Mouse (Mus musculus) liver (tissue): Measurements from ENCODE around the gene Chmp6.
A peak's percentile ranks its signal among the peaks of the same experiment; 100 is the strongest.

Experiments
- DNase-seq: peaks from one replicate; pipeline ENCODE4 v3.0.0-alpha.2; 2020; ENCODE audit warnings: mixed read lengths

Chmp6 gene

DNA sequence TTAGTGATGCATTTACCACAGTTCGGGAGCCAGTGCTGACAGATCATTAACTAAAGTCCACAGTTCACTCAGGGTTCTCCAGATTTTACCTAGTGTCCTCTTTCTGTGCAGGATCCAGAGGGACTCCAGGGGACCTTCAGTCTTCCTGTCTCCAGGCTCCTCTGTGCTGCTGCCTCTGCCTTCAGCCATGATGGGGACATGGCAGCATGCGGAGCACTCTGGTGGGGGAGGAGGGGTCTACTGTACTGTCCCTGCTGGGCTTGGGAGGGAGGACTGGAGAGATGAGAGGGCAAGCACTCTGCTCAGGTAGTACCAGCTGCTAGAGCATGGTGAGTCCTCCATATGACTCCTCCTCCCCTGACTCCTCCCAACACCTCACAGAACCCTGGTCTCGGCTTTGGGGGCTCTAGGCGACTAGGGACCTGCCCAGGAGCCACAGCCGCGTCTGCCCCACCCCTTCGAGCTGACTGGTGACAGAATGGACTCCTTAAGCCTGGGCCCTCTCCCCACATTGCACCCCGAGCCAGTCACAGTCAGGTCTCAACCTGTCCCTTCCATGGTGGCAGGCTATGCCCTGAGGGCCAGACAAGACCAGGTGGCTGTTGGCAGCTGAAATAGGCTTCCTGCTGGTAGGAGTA is 26.0 kb downstream of the Chmp6 start:
- no peak for DNase-seq

DNA sequence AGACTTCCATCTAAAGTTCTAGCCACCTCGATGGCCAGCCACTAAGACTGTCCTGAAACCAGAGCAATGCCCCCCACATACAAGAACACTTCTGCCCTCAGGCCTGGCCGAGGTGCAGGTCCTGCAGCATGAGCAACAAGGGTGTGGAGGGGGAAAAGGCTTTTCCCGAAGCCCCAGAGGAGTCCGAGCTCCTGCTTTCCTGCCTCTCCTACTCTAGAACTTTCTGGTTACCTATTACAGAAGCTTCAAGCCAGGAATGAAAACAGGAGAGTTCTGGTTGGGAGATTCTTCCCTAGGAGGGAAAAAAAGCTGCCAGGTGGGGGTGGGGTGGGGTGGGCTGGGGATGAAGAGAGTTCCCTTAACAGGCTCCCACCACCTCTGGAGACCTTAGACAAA is 26.5 kb downstream of the Chmp6 start:
- no peak for DNase-seq

DNA sequence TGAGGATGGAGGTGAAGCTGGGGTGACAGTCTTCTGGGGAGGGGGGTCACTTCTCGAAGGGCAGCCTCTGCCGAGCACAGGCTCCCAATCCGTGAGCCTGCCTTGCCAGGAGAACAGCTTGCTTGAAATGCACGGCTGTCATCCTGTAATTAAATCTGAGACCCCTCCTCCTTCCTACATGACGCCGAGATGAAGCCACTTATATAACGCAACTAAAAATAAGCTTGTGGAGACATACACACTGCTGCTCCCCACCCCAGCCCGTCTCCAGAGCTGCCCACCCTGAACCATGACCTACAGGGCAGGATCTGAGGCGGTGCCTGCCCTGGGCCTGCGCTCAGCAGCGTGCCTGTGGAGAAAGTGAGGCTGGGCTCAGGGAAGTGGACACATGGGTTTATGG is 26.9 kb downstream of the Chmp6 start:
- DNase-seq: no peak

DNA sequence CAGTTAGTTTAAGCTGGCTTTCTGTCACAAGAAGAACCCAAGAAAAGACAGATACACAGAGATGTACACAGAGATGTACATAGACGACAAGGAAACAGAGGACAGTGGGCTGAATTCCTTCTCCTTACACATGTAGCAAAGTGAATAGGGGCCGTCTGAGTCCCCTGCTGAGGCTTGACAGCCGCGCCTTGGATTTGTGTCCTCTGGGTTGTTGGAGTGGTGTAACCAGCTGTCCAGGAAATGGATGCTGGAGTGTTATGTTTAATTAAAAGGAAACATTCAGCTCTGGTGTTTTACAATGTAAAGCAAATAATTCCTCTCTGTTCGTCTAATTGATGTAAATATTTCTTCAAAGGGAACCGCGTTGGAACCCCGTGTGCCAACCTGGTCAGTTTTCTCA is 28.6 kb downstream of the Chmp6 start:
- no peak for DNase-seq

DNA sequence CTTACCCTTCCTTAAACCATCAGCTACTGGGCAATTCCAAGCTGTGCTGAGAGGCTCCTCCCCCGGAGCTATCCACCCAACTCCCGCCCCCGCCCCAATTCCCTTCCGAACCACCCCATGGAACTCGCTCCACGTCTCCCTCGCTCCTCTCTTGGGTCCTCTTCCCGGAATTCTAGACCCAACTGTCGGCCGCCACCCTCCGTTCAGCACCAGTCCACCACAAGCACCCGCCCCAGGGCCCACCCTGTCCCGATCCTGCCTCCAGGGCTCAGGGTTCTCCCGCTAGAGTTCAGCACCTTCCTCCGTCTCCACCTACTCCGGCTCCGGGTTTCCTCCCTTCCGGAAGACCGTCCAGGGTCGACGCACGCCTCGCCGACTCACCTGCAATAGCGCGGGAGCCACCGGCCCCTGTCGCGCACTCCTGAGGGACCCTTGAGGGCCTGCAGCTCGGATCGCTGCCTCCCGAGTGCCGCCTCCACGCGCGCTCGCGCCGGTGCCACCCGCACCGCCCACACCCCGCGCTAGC is 29.0 kb downstream of the Chmp6 start:
- no peak for DNase-seq

DNA sequence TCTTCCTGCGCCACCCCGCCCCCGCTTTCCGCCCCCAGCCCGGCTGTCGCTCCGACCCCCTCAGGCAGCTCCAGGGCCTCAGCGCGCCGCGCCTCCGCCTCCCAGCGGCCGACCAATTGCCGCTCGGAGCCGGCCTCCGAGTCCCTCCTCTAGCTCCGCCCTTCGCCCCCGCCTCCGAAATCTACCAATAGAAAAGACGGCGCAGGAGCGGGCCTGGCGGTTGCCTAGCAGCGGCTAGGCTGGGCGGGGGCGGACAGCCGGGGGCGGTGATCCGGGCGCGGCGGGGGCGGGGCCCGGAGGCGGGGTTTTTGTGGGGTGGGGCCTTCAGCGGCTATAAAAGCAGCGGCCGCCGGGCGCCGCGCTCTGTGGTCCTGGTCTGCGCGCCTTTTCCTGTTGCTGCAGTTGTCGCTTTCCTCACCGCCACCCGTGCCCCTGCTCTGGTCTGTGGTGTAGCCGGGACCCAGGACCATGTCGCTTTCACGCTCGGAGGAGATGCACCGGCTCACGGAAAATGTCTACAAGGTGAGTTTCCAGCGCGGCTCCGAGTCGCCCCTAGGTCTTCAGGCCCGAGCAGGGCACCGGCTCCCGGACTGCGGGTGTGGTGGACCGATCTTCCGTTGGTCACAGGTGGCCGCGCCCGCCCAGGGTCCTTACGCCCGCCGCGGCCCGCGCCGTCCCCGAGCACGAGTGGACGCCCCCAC is 29.6 kb downstream of the Chmp6 start, which contains the start of gene Baiap2:
Gene Baiap2 (plus strand): TSS at position 37 of the 701 bp plus-strand sequence.
- DNase-seq: peak; percentile 99

DNA sequence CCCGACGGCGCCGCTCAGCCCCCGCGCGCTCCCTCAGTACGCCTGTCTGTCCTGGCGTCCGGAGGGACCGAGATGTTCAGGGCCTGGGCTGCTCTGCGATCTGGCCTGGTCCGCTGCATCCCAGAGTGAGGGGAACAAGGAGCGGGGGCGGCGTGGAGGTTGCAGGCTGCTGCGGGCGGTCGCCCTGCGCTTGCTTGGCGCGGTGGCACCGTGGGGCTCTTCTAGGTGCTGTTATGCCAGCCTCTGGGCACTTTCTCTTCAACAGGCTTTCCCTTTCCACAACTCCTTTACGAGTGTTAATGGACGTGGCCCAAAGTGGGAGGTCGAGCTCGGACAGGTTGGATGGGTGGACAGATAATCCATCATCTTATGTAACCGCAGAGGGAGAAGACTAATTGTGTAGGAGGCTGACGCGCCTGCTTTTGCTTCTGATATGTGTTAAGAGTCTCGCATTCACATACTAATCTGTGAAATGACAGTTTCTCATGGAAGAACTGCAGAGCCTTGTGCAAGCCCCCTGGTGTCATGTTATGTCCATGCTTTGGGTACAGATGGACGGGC is 30.3 kb downstream of the Chmp6 start:
- DNase-seq: no peak

DNA sequence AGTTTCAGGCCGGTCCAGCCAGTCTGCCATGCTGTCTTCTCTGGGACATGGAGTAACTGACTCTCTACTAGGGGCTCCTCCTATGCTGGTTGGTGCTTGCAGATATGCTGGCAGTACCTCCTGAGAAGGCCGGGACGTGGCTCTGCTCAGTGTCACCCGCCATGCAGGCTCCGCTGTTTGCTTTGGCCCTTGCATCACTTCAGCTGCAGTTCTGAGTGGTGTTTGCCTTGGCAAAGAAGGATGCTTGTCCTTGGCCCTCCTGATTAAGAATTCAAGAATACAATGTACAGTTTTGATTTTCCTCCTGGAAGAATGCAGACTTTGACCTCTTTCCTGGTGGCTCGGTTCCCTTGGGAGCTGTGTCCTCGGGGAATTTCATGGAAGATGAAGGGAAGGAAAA is 32.1 kb downstream of the Chmp6 start:
- DNase-seq: no peak

DNA sequence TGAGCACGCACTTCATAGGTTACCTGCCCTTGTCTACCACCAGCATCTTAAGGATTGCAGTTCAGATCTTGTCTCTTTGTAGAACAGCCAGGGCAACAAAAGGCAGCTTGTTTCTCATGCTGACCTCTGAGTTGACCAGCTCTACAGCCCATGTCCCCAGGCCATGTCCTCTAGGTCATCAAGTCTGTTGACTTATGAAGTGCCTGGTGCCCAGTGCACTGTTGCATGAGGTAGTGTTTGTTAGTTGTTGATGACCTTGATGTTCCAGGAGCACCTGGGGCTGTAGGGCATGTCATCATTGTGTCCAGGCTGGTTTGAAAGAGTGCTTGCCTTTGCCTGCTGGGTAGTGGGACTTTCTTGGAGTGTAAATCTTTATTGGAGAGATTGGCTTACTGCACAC is 34.2 kb downstream of the Chmp6 start:
- DNase-seq: no peak

DNA sequence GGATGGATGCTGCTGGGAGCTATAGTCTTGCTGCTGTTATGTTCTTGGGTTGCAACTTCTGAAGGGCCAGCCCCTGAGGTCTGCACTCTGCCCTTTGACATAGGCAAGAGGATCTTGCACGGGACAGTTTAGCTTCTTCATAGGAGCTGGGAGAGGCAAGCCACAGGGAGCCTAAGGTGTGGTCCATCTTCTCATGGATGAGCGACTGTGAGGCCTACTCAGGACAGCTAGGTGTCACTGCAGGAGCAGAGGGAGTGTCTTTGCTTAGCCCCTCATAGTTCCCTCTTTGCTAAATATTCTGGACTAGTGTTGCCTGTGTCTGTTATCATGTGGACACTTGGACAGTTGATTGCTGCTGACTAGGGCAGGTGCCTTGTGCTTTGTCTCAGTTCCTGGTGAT is 34.7 kb downstream of the Chmp6 start:
- no peak for DNase-seq

DNA sequence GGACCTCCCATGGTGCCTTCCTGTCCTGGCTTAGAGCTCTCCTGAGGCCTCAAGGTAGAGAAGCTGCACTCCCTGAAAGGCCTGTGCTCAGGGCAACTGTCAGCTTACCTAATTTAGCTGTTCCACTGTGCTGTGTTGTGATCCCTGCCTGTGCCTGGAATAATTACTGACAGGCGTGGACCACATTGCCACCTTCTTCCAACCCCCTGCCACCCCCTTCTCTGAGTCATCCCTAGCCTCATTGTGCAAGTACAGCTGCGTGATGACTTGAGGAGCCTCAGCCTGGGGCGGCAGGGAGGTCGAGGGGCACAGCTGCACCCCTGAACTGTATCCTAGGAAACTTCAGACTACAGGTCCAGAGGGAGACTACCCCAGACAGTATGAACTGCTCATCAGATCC is 35.1 kb downstream of the Chmp6 start:
- no peak for DNase-seq

DNA sequence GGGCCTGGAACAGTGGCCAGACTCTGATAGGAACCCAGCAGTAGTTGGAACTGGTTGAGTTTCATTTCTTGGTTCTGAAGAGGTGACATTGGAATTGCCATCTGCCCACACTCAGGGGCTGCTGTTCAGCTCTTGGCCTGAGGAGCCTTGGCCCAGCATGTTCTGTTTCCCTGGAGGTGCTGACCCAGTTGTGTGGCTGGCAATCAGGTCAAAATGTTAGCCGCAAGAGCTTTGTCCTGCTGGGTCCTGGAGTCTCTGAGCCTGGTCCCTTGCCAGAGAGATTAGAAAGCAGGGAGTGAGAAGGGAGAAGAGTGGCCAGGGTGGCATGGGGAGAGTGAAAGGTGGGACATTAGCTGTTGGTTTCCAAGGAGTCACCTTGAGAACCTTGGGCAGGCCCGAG is 35.6 kb downstream of the Chmp6 start:
- DNase-seq: no peak

DNA sequence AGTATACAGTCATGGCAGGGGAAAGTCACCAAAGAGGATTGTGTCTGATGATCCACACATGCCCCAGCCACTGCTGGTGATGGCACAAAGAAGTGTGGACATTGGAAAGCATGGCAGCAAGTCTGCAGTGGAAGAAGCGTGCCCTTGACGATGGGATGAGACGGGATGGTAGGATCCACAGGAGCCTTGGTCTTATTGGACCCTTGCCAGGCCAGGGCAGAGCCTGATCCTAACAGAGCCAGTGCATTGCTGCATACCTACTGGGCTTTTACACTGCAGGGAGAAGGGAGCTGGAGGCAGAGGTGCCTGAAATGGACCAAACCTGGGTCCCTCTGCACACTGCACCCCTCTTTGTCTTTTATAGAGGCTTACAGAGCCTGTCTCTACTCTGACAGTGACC is 37.3 kb downstream of the Chmp6 start:
- no peak for DNase-seq

DNA sequence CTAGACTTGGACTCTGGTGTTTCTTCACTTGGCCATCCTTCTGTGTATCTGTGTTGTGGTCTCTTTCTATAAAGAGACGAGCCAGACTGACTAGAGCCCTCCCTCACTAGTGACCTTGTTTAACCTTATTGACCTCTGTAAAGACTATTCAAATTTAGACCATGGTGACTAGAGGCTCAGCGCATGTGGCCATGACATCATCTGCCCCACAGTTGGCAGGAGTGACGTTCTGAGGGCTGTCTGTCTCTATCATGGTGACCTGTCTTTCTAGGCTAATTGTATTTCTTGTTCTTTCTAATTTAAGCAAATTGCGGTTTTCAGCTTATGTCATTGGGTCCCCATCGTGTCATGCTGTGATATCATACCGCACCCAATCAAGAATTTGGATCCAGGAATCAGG is 38.1 kb downstream of the Chmp6 start:
- no peak for DNase-seq

DNA sequence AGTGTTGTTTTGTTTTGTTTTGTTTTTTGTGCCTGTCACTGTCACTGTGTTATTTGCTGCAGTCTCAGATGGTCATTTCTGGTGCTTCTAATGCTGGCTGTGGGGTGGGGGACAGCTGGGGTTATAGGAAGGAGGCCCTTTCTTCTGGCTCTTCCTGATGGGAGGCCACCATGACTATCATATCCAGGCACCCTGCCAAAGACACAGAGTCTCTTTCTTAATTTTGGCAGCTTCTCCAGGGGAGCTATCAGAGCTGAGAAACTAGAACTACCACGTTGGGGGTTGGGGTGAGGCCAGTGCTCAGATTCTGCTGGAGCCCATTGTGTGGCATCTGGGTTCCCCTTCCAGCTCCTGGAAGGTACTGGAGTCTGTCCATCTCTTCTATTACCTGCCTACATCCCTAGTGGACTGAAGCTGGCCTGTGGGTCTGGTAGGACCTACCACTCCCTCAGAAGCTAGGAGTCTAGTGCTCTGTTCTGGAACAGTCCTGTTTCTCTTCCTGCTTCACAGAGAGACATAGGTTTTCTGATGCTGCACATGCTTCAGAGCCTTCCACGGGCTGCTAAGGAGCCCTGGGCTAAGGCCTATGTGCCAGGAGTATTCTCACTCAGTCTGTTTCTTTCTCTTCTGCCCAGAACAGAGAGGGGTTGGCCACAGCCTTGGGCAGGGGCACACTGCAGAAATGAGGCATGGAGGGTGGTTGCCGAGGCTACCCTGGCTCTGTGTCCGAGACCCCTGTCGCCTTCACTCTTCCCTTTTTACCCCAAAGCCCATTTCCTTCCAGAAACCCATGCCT is 39.4 kb downstream of the Chmp6 start:
- no peak for DNase-seq

DNA sequence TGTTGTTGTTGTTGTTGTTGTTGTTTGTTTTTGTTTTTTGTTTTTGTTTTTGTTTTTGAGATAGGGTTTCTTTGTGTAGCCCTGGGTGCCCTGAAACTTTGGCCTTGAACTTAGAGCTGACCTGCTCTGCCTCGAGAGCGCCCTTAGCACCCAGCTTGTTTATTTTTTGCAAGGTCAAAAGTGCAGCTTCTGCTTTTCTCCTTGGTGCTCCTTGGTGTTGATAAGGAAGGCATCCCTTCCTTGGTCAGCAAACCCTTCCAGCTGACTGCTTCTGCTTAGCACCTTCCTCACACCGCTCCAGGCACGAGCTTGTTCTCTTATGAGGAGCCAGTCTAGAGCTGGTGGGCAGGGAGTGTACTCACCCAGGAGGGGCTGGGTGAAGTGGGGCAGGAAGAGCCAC is 41.0 kb downstream of the Chmp6 start:
- DNase-seq: no peak

DNA sequence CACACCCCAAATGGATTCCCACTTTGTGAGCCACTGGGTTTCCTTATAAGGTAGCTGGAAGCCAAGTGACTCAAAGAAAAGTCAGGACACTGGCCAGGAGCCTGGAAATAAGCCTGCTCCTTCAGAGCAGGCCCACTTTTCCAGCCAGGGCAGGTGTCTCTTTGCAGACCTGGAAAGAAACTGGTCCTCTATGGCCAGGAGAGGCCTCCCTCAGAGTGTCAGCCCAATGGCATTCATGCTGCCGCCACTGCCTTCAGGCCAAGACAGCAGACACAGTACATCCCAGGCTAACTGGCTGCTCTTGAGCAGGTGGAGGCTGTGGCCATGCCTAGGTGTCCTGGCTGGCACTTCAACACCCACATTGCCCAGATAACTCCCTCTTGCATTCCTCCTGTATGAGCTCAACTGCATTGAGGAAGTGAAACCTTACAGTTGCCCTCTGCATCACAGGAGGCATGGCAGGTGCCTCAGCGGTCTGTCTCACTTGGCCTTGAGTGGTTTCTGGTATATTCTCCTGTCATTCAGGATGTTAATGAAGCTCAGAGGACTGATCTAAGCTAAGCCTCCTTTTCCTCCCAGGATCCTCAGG is 41.6 kb downstream of the Chmp6 start:
- no peak for DNase-seq

DNA sequence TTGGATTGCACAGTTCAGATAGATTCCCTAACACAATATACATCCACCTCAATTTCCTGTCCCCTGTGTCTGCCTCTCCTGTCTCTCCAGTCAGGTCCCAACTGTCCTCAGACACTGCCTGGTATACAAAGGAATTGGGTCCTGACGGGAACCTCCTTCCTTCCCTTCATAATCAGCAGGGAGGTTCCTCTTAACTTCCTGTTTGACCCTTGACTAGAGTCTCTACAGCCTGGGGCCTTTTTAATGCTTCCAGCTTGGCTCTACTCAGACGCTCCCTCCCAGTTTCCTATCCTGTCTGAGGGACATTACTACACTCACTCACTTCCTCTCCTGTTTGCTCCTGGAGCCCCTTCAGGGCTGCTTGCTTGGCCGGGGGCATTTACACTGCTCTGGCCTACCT is 42.2 kb downstream of the Chmp6 start:
- DNase-seq: no peak

DNA sequence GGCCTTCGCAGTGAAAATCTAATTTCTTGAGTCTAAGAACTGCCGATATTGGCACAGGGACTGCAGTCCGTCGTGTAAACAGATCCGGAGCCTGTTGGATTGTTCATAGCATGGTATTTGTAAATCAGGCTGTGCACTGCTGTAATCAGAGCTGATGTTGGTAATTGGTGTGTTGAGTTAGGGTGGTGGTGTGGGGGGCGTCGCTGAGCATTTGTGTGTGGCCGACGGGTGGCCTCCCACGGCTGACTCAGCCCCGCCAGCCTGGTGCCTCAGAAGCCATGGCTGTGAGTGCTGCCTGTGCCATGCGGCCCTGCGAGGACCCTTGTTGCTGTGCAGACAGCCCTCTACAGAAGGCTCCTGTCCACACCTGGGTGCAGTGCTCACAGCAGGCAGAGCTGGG is 43.3 kb downstream of the Chmp6 start:
- no peak for DNase-seq

DNA sequence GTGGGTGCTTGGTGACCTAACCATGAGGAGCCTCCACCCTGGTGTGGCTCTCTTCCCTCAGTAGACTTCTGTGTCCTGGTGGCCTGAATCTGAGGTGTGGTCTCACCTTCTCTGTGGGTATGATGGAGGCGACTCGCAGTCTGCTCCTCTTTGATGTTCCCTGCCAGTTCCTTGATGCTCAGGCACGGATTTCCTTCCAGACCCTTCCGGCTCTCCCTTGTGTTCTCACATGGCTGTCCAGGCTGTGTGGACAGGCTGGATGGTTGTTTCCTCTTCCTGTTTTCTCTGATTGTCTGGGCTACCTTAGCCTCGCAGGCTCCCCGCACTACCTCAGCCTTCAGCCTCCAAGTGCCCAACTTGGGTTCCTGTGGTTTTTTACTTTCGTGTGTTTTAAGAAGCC is 45.6 kb downstream of the Chmp6 start:
- no peak for DNase-seq

DNA sequence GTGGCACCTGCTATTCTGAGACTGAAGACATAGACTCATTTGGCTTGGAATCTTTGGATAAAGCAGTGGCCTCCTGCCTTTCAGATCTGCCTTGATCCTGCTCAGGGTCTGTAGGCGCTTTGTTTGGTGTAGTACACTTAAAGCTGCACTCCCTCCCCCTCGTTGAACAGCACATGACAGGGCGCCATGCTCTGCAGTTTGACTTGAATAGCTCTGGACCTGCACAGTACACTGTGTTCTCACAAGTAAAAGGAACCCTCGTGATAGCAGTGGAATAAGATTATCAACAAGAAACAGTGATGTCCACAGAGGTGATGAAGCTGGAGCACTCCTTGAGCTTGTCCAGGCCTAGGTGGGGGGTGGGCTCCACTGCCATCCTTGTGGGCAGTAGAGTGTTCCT is 46.5 kb downstream of the Chmp6 start:
- DNase-seq: no peak

DNA sequence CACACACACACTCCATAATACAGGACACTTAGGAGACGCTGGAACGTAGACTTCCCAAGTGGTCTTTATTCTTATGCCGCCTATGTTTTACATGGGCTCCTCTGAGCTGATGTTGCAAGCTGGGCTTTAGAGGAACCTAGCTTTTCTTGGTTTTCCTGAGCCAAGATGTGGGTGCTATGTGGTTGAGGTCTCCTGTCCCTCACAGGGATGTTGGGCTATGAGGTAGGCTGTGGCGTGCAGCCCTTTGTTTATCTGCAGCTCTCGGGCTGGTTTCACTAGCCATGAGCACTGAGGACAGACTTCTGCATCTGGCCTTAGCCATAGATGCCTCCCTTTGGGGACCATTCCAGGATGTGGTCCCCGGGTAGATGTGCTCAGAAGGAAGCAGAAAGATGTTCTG is 47.4 kb downstream of the Chmp6 start:
- no peak for DNase-seq

DNA sequence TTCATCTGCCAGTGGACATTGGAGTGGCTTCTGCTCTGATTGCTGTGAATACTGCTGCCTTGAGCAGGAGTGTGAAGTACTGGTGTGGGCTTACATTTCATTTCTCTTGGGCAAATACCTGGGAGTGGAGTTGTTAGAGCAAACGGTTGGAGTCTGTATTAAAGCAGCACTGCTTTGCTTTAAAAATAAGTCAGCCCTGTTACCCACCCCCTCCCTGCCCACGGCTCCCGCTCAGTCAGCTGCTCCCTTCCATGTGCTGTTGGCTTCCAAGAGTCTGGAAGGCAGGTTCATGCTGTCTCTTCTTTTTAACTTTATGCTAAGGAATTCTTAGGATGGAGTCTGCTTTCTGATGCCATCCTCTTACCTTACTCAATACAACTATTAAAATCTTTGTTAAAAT is 48.3 kb downstream of the Chmp6 start:
- DNase-seq: no peak
